Mouse (Mus musculus) heart, embryonic 15.5 days (tissue): Measurements from ENCODE around the gene Cmtm6. TPM values are rescaled to one million over a fixed set of nuclear protein-coding genes. Genes with fewer than 3 reads are reported as not detected.

Experiments used
- ATAC-seq: fragments of 200-750 bp; cut with Nextera tagmentation; replicated peaks from 2 replicates; pipeline ENCODE4 v1.8.0; 2017; ENCODE audit warnings: low read depth, moderate TSS enrichment; ENCODE audit not compliant: insufficient number of reproducible peaks, insufficient read depth, low FRiP score
- H3K27ac ChIP-seq: fragments of 300-500 bp; sonication (generic); 2 replicates; pipeline ENCODE4 v1.5.1; 2015; ENCODE audit warnings: mild to moderate bottlenecking, inconsistent platforms
- H3K27me3 ChIP-seq: fragments of 300-500 bp; sonication (generic); 2 replicates; pipeline ENCODE4 v1.6.1; 2015; ENCODE audit warnings: inconsistent platforms
- H3K36me3 ChIP-seq: fragments of 300-500 bp; sonication (generic); 2 replicates; pipeline ENCODE4 v1.6.1; 2015; ENCODE audit warnings: mild to moderate bottlenecking, inconsistent platforms
- H3K4me1 ChIP-seq: fragments of 300-500 bp; sonication (generic); replicated peaks from 2 replicates; pipeline ENCODE4 v1.6.1; 2015; ENCODE audit warnings: inconsistent platforms
- H3K4me2 ChIP-seq: fragments of 300-500 bp; sonication (generic); 2 replicates; pipeline ENCODE4 v1.6.1; 2015; ENCODE audit warnings: inconsistent platforms, mild to moderate bottlenecking, moderate library complexity
- H3K4me3 ChIP-seq: fragments of 300-500 bp; sonication (generic); 2 replicates; pipeline ENCODE4 v1.5.1; 2015; ENCODE audit warnings: mild to moderate bottlenecking, inconsistent platforms
- H3K9ac ChIP-seq: fragments of 300-500 bp; sonication (generic); 2 replicates; pipeline ENCODE4 v1.6.1; 2015; ENCODE audit warnings: mild to moderate bottlenecking, inconsistent platforms
- H3K9me3 ChIP-seq: fragments of 300-500 bp; sonication (generic); replicated peaks from 2 replicates; pipeline ENCODE4 v1.6.1; 2016; ENCODE audit warnings: inconsistent platforms
- WGBS: fragments of 180-500 bp; shearing (Covaris S2); methylation state at CpG from one replicate; pipeline ENCODE4 v1.1.7; 2015; ENCODE audit warnings: mixed read lengths; 5-methylcytosine and 5-hydroxymethylcytosine counted together
- polyA plus RNA-seq: library from polyadenylated mRNA; unstranded; fragments of >200 nt; fragmentation: Nextera tagmentation; extraction: Ambion mirVana; gene quantifications from 2 replicates; pipeline ENCODE4 v1.2.1, GENCODE M21; 2015

Cmtm6 gene
- polyA plus RNA-seq, 1 experiment from 2014 or later, result 39.3 TPM

GRCm38 (mm10) chr9:114731871-114732682 is 1.2 kb downstream of the Cmtm6 start:
- Histone ChIP-seq H3K27me3 (no peaks in the 10 kb centered on the region), H3K9ac (peak overlapping the region; percentile 92), H3K4me2 (peak overlapping the region; percentile 64), H3K4me3 (peak overlapping the region; percentile 91), H3K36me3 (no peaks in the 10 kb centered on the region), H3K27ac (peak overlapping the region; percentile 95), H3K9me3 (no peaks in the 10 kb centered on the region), H3K4me1 (peaks cover 44% of the 10 kb centered on the region)
- 59% methylated on average over 12 of the region's 12 CpGs for WGBS
- ATAC-seq, result no peak

GRCm38 (mm10) chr9:114733238-114733637 is 2.3 kb downstream of the Cmtm6 start:
- Histone ChIP-seq H3K36me3 (no peaks in the 10 kb centered on the region), H3K4me2 (peak overlapping the region; percentile 64; the same call in 1 of the 2 replicates), H3K27me3 (no peaks in the 10 kb centered on the region), H3K27ac (peak overlapping the region; percentile 56), H3K9me3 (no peaks in the 10 kb centered on the region), H3K4me3 (no peak overlapping the region), H3K9ac (no peak overlapping the region), H3K4me1 (peaks cover 48% of the 10 kb centered on the region)
- WGBS, result 63% methylated on average over 2 of the region's 2 CpGs
- ATAC-seq, result no peak

- peak overlapping the region; percentile 26; the same call in 1 of the 2 replicates for H3K9ac ChIP-seq
- H3K4me2 ChIP-seq, result peak overlapping the region; percentile 49
- no peaks in the 10 kb centered on the region for H3K27me3 ChIP-seq
- peak; percentile 88 for ATAC-seq
- no peaks in the 10 kb centered on the region; the same call in 1 of the 2 replicates for H3K36me3 ChIP-seq
- no peak overlapping the region for H3K4me3 ChIP-seq
- peak overlapping the region; percentile 79 for H3K27ac ChIP-seq
- 23% methylated on average over 11 of the region's 11 CpGs for WGBS
- peaks cover 48% of the 10 kb centered on the region for H3K4me1 ChIP-seq
- no peaks in the 10 kb centered on the region for H3K9me3 ChIP-seq
Measured at GRCm38 (mm10) chr9:114736442-114736841, 5.5 kb downstream of the Cmtm6 start.

- 80% methylated on average over 9 of the region's 9 CpGs for WGBS
Measured at GRCm38 (mm10) chr9:114740336-114740735, 9.4 kb downstream of the Cmtm6 start.

GRCm38 (mm10) chr9:114742731-114743130 is 11.8 kb downstream of the Cmtm6 start:
- H3K9me3 ChIP-seq, result no peaks in the 10 kb centered on the region
- H3K27me3 ChIP-seq, result no peaks in the 10 kb centered on the region
- no peak for ATAC-seq
- H3K27ac ChIP-seq, result peak overlapping the region; percentile 25; the same call in 1 of the 2 replicates
- H3K4me3 ChIP-seq, result no peak overlapping the region
- no peak overlapping the region for H3K4me2 ChIP-seq
- H3K4me1 ChIP-seq, result peaks cover 12% of the 10 kb centered on the region
- H3K9ac ChIP-seq, result no peak overlapping the region
- WGBS, result 75% methylated on average over 2 of the region's 2 CpGs
- peaks cover 16% of the 10 kb centered on the region for H3K36me3 ChIP-seq

More at GRCm38 (mm10) chr9:114740336-114740735, 9.4 kb downstream of the Cmtm6 start:
- Histone ChIP-seq H3K9me3 (no peaks in the 10 kb centered on the region), H3K4me2 (no peak overlapping the region), H3K27ac (no peak overlapping the region), H3K27me3 (no peaks in the 10 kb centered on the region), H3K9ac (no peak overlapping the region), H3K4me1 (peaks cover 23% of the 10 kb centered on the region), H3K4me3 (no peak overlapping the region), H3K36me3 (peaks cover 5% of the 10 kb centered on the region)
- ATAC-seq, result no peak

GRCm38 (mm10) chr9:114745163-114745562 is 14.2 kb downstream of the Cmtm6 start:
- Histone ChIP-seq H3K9ac (no peak overlapping the region), H3K4me1 (peaks cover 12% of the 10 kb centered on the region), H3K4me2 (no peak overlapping the region), H3K27ac (no peak overlapping the region), H3K36me3 (peaks cover 33% of the 10 kb centered on the region), H3K9me3 (no peaks in the 10 kb centered on the region), H3K27me3 (no peaks in the 10 kb centered on the region), H3K4me3 (no peak overlapping the region)
- WGBS, result 38% methylated on average over 4 of the region's 4 CpGs
- ATAC-seq, result no peak

GRCm38 (mm10) chr9:114745654-114746053 is 14.7 kb downstream of the Cmtm6 start:
- Histone ChIP-seq H3K4me1 (peaks cover 12% of the 10 kb centered on the region), H3K9ac (no peak overlapping the region; the same call in 1 of the 2 replicates), H3K9me3 (no peaks in the 10 kb centered on the region), H3K4me2 (no peak overlapping the region), H3K27ac (no peak overlapping the region), H3K4me3 (no peak overlapping the region), H3K36me3 (peaks cover 36% of the 10 kb centered on the region), H3K27me3 (no peaks in the 10 kb centered on the region)
- WGBS, result 52% methylated on average over 4 of the region's 4 CpGs
- no peak for ATAC-seq

GRCm38 (mm10) chr9:114747012-114747411 is 16.1 kb downstream of the Cmtm6 start:
- Histone ChIP-seq H3K27me3 (no peaks in the 10 kb centered on the region), H3K9me3 (no peaks in the 10 kb centered on the region), H3K4me2 (no peak overlapping the region), H3K36me3 (peaks cover 36% of the 10 kb centered on the region), H3K27ac (no peak overlapping the region), H3K4me3 (no peak overlapping the region), H3K9ac (no peak overlapping the region), H3K4me1 (peaks cover 12% of the 10 kb centered on the region)
- 78% methylated on average over 10 of the region's 10 CpGs for WGBS
- ATAC-seq, result no peak

- no peak for ATAC-seq
Measured at GRCm38 (mm10) chr9:114747466-114747865, 16.6 kb downstream of the Cmtm6 start.

GRCm38 (mm10) chr9:114751582-114751981 is 20.7 kb downstream of the Cmtm6 start:
- H3K4me3 ChIP-seq, result no peak overlapping the region
- H3K9ac ChIP-seq, result no peak overlapping the region
- no peaks in the 10 kb centered on the region for H3K27me3 ChIP-seq
- no peak overlapping the region for H3K27ac ChIP-seq
- peaks cover 34% of the 10 kb centered on the region for H3K36me3 ChIP-seq
- no peak overlapping the region for H3K4me2 ChIP-seq
- no peak for ATAC-seq
- no peaks in the 10 kb centered on the region for H3K9me3 ChIP-seq
- peaks cover 7% of the 10 kb centered on the region for H3K4me1 ChIP-seq
- WGBS, result 79% methylated on average over 3 of the region's 3 CpGs

More at GRCm38 (mm10) chr9:114747466-114747865, 16.6 kb downstream of the Cmtm6 start:
- 79% methylated on average over 12 of the region's 12 CpGs for WGBS
- Histone ChIP-seq H3K36me3 (peaks cover 32% of the 10 kb centered on the region), H3K9ac (no peak overlapping the region), H3K4me2 (no peak overlapping the region), H3K4me3 (no peak overlapping the region), H3K27me3 (no peaks in the 10 kb centered on the region), H3K9me3 (no peaks in the 10 kb centered on the region), H3K4me1 (peaks cover 12% of the 10 kb centered on the region), H3K27ac (no peak overlapping the region)

- 66% methylated on average over 9 of the region's 9 CpGs for WGBS
- Histone ChIP-seq H3K9ac (peak overlapping the region; percentile 24; the same call in 1 of the 2 replicates), H3K9me3 (no peaks in the 10 kb centered on the region), H3K4me1 (peaks cover 7% of the 10 kb centered on the region), H3K36me3 (peaks cover 30% of the 10 kb centered on the region), H3K4me2 (peak overlapping the region; percentile 88), H3K27ac (no peak overlapping the region), H3K27me3 (no peaks in the 10 kb centered on the region), H3K4me3 (no peak overlapping the region)
- no peak for ATAC-seq
Measured at GRCm38 (mm10) chr9:114752311-114752710, 21.4 kb downstream of the Cmtm6 start.
